Mouse (Mus musculus) neutrophil, adult 65 days (primary cell): ENCODE measurements around the gene Rrbp1. TPM values are rescaled to one million over a fixed set of nuclear protein-coding genes. Genes with fewer than 3 reads are reported as not detected.

Experiments used
- total RNA-seq: library from RNA; stranded (reverse); gene quantifications from 2 replicates; pipeline ENCODE4 v1.2.4, GENCODE M21; 2023

Rrbp1 gene
- total RNA-seq, result 182 and 197 TPM in 2 replicates

DNA sequence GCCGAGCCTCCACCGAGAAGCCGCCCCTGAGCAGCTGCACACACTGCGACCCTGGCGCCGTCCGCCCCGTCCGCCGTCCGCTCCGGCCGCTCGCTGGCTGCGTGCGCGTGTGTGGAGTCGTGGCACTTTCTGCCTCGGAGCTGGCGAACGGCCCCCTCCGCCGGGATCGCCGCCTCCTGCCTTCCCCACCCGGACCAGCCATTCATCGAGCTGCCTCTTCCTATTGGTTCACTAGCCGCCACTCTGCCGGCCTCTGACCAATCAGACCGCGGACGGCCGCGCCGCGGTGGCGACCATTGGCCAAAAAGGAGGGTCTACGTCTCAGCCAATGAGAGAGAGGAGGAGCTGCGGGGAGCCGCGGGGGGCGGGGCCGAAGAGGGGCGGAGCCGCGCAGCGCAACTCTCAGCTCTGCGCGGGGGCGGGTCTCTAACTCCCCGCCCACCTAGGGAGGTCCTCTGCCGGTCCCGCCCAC lies at the start of gene Rrbp1:
TSS of gene Rrbp1 (minus strand) at position 184 of the 472 bp plus-strand sequence.

DNA sequence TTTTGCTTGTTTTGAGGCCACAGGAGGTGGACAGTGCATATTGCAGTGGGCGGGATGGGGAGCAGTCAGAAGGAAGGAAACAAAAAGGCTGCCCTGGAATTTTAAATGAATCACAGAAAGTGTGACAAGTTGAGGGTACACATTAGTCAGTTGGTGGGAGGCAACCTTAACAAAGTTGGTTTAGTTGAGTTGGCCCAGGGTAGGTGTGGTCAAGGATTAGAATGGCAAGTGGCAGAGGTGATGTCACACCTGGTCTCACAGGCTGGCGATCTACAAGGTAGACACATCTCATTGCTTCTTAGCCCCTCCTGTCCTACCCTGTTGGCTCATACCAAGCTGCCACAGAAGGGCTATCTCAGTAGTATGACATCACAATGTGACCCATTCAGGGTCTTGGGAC lies 21.6 kb upstream of the Rrbp1 start, which contains the start of gene Banf2:
TSS of gene Banf2 (plus strand) at position 396 of the 400 bp plus-strand sequence.

GRCm38 (mm10) chr2:143914760-143915599 lies 96.1 kb downstream of the Rrbp1 start, which contains the start of gene Dstn:
Dstn (plus strand) TSS chr2:143915320.

Other genes starting within 250 kb of the Rrbp1 start
- 0.23 and 0.60 TPM in 2 replicates for gene Bfsp1, start 148.1 kb downstream of the Rrbp1 start, total RNA-seq
- 373 and 390 TPM in 2 replicates for gene Dstn, start 95.9 kb downstream of the Rrbp1 start, total RNA-seq
- not detected in 2 replicates for gene Banf2, start 21.8 kb upstream of the Rrbp1 start, total RNA-seq